ENCODE assay signal across 17 mouse cellular contexts in the genomic region with DNA sequence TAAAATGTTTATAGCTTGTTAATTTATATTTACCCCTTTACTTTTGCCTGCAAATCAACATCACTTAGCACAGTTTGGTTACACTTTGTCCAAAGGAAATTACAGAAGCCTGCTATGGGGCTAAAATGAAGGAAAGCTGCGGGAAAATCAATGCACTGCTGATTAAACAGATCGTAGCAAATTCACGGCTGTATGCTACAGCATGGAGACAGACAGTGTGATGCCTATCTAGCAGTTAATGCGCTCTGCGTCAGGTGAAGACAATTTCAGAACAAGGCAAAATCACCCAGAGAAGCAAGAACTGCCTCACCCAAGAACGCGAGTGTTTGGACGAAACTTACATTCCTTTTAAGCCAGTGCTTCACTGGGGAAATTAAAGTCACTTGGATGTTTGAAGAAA.
DNase-seq lines count a peak whose midpoint lies in the region; ATAC-seq and TF ChIP-seq lines count a peak whose summit lies in the region.
"Had no signal": no experiment of that assay in that cellular context is flagged by ENCODE, and none has a peak within 500 bp of the region (broad histone marks: within the 10 kb centered on the region; RNA-seq: fewer than 3 reads in every experiment).

No protein-coding gene starts in this region.

- peaks cover 17% of the 10 kb centered on the region for H3K4me1 ChIP-seq in hindbrain, embryonic 10.5 days (replicated peaks)
- peaks cover 7% of the 10 kb centered on the region for H3K4me1 ChIP-seq in hindbrain, embryonic 12.5 days
- peaks cover 9% of the 10 kb centered on the region for H3K4me1 ChIP-seq in forebrain, postnatal 0 days (ENCODE audit: insufficient read depth)
- H3K4me1 ChIP-seq in midbrain, embryonic 14.5 days (ENCODE audit: control insufficient read depth, insufficient read depth, low read length) = peaks cover 11% of the 10 kb centered on the region
- H3K4me1 ChIP-seq: heart, embryonic 10.5 days had no signal

- peak overlapping the region; percentile 35; the same call in 1 of the 2 replicates for H3K27ac ChIP-seq in hindbrain, embryonic 10.5 days
- H3K27ac ChIP-seq in hindbrain, embryonic 12.5 days = no peak overlapping the region
- H3K27ac ChIP-seq in forebrain, postnatal 0 days (ENCODE audit: low read depth, low read length) = peak overlapping the region; percentile 69
- 0 out of 2 replicates have a peak overlapping the region, but pooled peaks have one; percentile 20 for H3K27ac ChIP-seq in midbrain, embryonic 14.5 days (replicated peaks; ENCODE audit: low read depth, low read length)
- H3K27ac ChIP-seq: heart, embryonic 10.5 days; neural tube, embryonic 12.5 days had no signal

- H3K4me3 ChIP-seq in hindbrain, embryonic 10.5 days = no peak overlapping the region
- no peak overlapping the region for H3K4me3 ChIP-seq in hindbrain, embryonic 12.5 days
- H3K4me3 ChIP-seq in forebrain, postnatal 0 days (ENCODE audit: low read depth, low read length) = peak overlapping the region; percentile 7; the same call in 1 of the 2 replicates
- H3K4me3 ChIP-seq in midbrain, embryonic 14.5 days (replicated peaks; ENCODE audit: low read depth, low read length) = no peak overlapping the region
- H3K4me3 ChIP-seq: heart, embryonic 10.5 days; neural tube, embryonic 12.5 days had no signal

- H3K4me2 ChIP-seq in hindbrain, embryonic 12.5 days (replicated peaks) = no peak overlapping the region
- peak overlapping the region; percentile 40 for H3K4me2 ChIP-seq in forebrain, postnatal 0 days (ENCODE audit: low read depth)
- H3K4me2 ChIP-seq in midbrain, embryonic 14.5 days (ENCODE audit: low read length) = peak overlapping the region; percentile 15; the same call in 1 of the 2 replicates
- H3K4me2 ChIP-seq: neural tube, embryonic 12.5 days had no signal

- DNase-seq in hindbrain, embryonic 10.5 days (ENCODE audit: low spot score) = no peak
- peak; percentile 86 for DNase-seq in brain, embryonic 14.5 days (ENCODE audit: low read depth)
- DNase-seq in forebrain, postnatal 0 days = peak; percentile 73
- peak; percentile 46 for DNase-seq in midbrain, embryonic 14.5 days
- no peak for DNase-seq in lung, postnatal 10 days
- no peak for DNase-seq in adrenal gland, postnatal 10 days
- DNase-seq in heart, adult 8-10 months (ENCODE audit: low spot score) = no peak
- DNase-seq: adrenal gland, postnatal 25 days; cerebellum, adult 11 months; gastrocnemius, postnatal 10 days; heart, postnatal 36 days; kidney, adult 8-10 months; lung, adult 2 months; spleen, adult 18-20 months had no signal

- H3K9me3 ChIP-seq in hindbrain, embryonic 10.5 days = no peaks in the 10 kb centered on the region
- H3K9me3 ChIP-seq in hindbrain, embryonic 12.5 days (replicated peaks) = no peaks in the 10 kb centered on the region
- no peaks in the 10 kb centered on the region for H3K9me3 ChIP-seq in forebrain, postnatal 0 days (ENCODE audit: low read length)
- no peaks in the 10 kb centered on the region for H3K9me3 ChIP-seq in midbrain, embryonic 14.5 days (ENCODE audit: control insufficient read depth, low read length)
- H3K9me3 ChIP-seq: heart, embryonic 10.5 days; neural tube, embryonic 12.5 days had no signal

- ATAC-seq in hindbrain, embryonic 12.5 days (ENCODE audit: low FRiP score) = no peak
- peak; percentile 28; the same call in 1 of the 2 replicates for ATAC-seq in forebrain, postnatal 0 days
- ATAC-seq in midbrain, embryonic 14.5 days (ENCODE audit: low FRiP score, low TSS enrichment) = no peak

- no peak for TF ChIP-seq CTCF in brain, embryonic 14.5 days (IDR thresholded peaks at IDR 0.05; ENCODE audit: borderline replicate concordance, extremely low read depth, insufficient read depth, insufficient read length)
- TF ChIP-seq CTCF in forebrain, postnatal 0 days (IDR thresholded peaks at IDR 0.05; ENCODE audit: low read depth) = no peak

- WGBS in hindbrain, embryonic 10.5 days = 74% methylated on average over 8 of the region's 8 CpGs
- WGBS in hindbrain, embryonic 12.5 days = 63% methylated on average over 8 of the region's 8 CpGs
- WGBS in forebrain, postnatal 0 days = 9% methylated on average over 8 of the region's 8 CpGs
- 52% methylated on average over 8 of the region's 8 CpGs for WGBS in midbrain, embryonic 14.5 days

- TF ChIP-seq POLR2A in brain, embryonic 14.5 days (IDR thresholded peaks at IDR 0.05; ENCODE audit: borderline replicate concordance, extremely low read depth, insufficient read depth, insufficient read length, poor library complexity, severe bottlenecking) = no peak

- H3K9ac ChIP-seq in hindbrain, embryonic 12.5 days = no peak overlapping the region
- peak overlapping the region; percentile 38; the same call in 1 of the 2 replicates for H3K9ac ChIP-seq in forebrain, postnatal 0 days
- no peak overlapping the region for H3K9ac ChIP-seq in midbrain, embryonic 14.5 days (replicated peaks; ENCODE audit: low read length)
- H3K9ac ChIP-seq: neural tube, embryonic 12.5 days had no signal

- no peaks in the 10 kb centered on the region for H3K36me3 ChIP-seq in hindbrain, embryonic 10.5 days
- H3K36me3 ChIP-seq in hindbrain, embryonic 12.5 days = no peaks in the 10 kb centered on the region
- no peaks in the 10 kb centered on the region for H3K36me3 ChIP-seq in forebrain, postnatal 0 days (ENCODE audit: insufficient read depth)
- no peaks in the 10 kb centered on the region for H3K36me3 ChIP-seq in midbrain, embryonic 14.5 days (ENCODE audit: control insufficient read depth, insufficient read depth, low read length)
- H3K36me3 ChIP-seq: heart, embryonic 10.5 days; neural tube, embryonic 12.5 days had no signal

- H3K27me3 ChIP-seq in hindbrain, embryonic 10.5 days (ENCODE audit: insufficient read depth, poor library complexity, severe bottlenecking) = no peaks in the 10 kb centered on the region
- H3K27me3 ChIP-seq in hindbrain, embryonic 12.5 days = no peaks in the 10 kb centered on the region
- H3K27me3 ChIP-seq in forebrain, postnatal 0 days (ENCODE audit: insufficient read depth, low read length) = no peaks in the 10 kb centered on the region
- H3K27me3 ChIP-seq in midbrain, embryonic 14.5 days (ENCODE audit: control insufficient read depth, insufficient read depth, low read length) = no peaks in the 10 kb centered on the region
- H3K27me3 ChIP-seq: neural tube, embryonic 12.5 days had no signal

Comparison
In these comparisons a context has a peak if more than half of its experiments do, and no peak if none do; other contexts are left out.
1. DNase-seq: peak in brain, embryonic 14.5 days (single experiment), forebrain, postnatal 0 days (single experiment) and midbrain, embryonic 14.5 days (single experiment); none in hindbrain, embryonic 10.5 days (single experiment), lung, postnatal 10 days (single experiment), adrenal gland, postnatal 10 days (single experiment) and heart, adult 8-10 months (single experiment).